Mouse (Mus musculus) kidney, embryonic 15.5 days (tissue): ENCODE measurements around the gene Arhgap9. TPM values are rescaled to one million over a fixed set of nuclear protein-coding genes. Genes with fewer than 3 reads are reported as not detected.
A peak's percentile ranks its signal among the peaks of the same experiment; 100 is the strongest.
"Not testable (repeated sequence)": the region's sequence is repeated elsewhere in the genome, so short reads cannot be mapped to it uniquely, and the experiment has no call there.

Experiments
- ATAC-seq: fragments of 200-750 bp; cut with Nextera tagmentation; replicated peaks from 2 replicates; pipeline ENCODE4 v1.8.0; 2017; ENCODE audit warnings: moderate TSS enrichment; ENCODE audit not compliant: low FRiP score
- H3K27ac ChIP-seq: fragments of 300-500 bp; sonication (generic); 2 replicates; pipeline ENCODE4 v1.5.1; 2015; ENCODE audit warnings: mild to moderate bottlenecking, inconsistent platforms
- H3K27me3 ChIP-seq: fragments of 300-500 bp; sonication (generic); 2 replicates; pipeline ENCODE4 v1.6.1; 2015; ENCODE audit warnings: inconsistent platforms
- H3K36me3 ChIP-seq: fragments of 300-500 bp; sonication (generic); 2 replicates; pipeline ENCODE4 v1.6.1; 2015; ENCODE audit warnings: inconsistent platforms
- H3K4me1 ChIP-seq: fragments of 300-500 bp; sonication (generic); 2 replicates; pipeline ENCODE4 v1.6.1; 2015; ENCODE audit warnings: inconsistent platforms
- H3K4me2 ChIP-seq: fragments of 300-500 bp; sonication (generic); 2 replicates; pipeline ENCODE4 v1.6.1; 2015; ENCODE audit warnings: moderate library complexity, mild to moderate bottlenecking, inconsistent platforms
- H3K4me3 ChIP-seq: fragments of 300-500 bp; sonication (generic); replicated peaks from 2 replicates; pipeline ENCODE4 v1.5.1; 2015; ENCODE audit warnings: mild to moderate bottlenecking, inconsistent platforms
- H3K9ac ChIP-seq: fragments of 300-500 bp; sonication (generic); 2 replicates; pipeline ENCODE4 v1.6.1; 2015; ENCODE audit warnings: mild to moderate bottlenecking, inconsistent platforms
- H3K9me3 ChIP-seq: fragments of 300-500 bp; sonication (generic); replicated peaks from 2 replicates; pipeline ENCODE4 v1.6.1; 2016; ENCODE audit warnings: inconsistent platforms
- WGBS: fragments of 180-500 bp; shearing (Covaris S2); methylation state at CpG from one replicate; pipeline ENCODE4 v1.1.7; 2015; ENCODE audit warnings: mixed read lengths; 5-methylcytosine and 5-hydroxymethylcytosine counted together
- polyA plus RNA-seq: library from polyadenylated mRNA; unstranded; fragments of >200 nt; fragmentation: Nextera tagmentation; extraction: Ambion mirVana; gene quantifications from 2 replicates; pipeline ENCODE4 v1.2.1, GENCODE M21; 2015

Arhgap9 gene
- polyA plus RNA-seq, 1 experiment from 2014 or later, result 3.1 TPM

GRCm38 (mm10) chr10:127294895-127295510 lies 26.8 kb upstream of the Arhgap9 start:
- Histone ChIP-seq H3K9ac (no peak overlapping the region), H3K27ac (no peak overlapping the region), H3K36me3 (peaks cover 74% of the 10 kb centered on the region), H3K4me1 (peaks cover 25% of the 10 kb centered on the region), H3K9me3 (no peaks in the 10 kb centered on the region), H3K27me3 (no peaks in the 10 kb centered on the region), H3K4me3 (no peak overlapping the region), H3K4me2 (no peak overlapping the region)
- WGBS, result 90% methylated on average over 10 of the region's 10 CpGs
- ATAC-seq, result no peak

- Histone ChIP-seq H3K9ac (no peak overlapping the region), H3K4me1 (peaks cover 23% of the 10 kb centered on the region), H3K4me3 (no peak overlapping the region), H3K27me3 (no peaks in the 10 kb centered on the region), H3K27ac (no peak overlapping the region), H3K36me3 (peaks cover 86% of the 10 kb centered on the region), H3K4me2 (no peak overlapping the region), H3K9me3 (no peaks in the 10 kb centered on the region)
- WGBS, result 87% methylated on average over 24 of the region's 24 CpGs
- ATAC-seq, result no peak
Observed at GRCm38 (mm10) chr10:127295986-127296794, 25.6 kb upstream of the Arhgap9 start.

- Histone ChIP-seq H3K9me3 (no peaks in the 10 kb centered on the region), H3K4me1 (peaks cover 13% of the 10 kb centered on the region), H3K27ac (no peak overlapping the region), H3K27me3 (no peaks in the 10 kb centered on the region), H3K4me3 (no peak overlapping the region), H3K36me3 (peaks cover 96% of the 10 kb centered on the region), H3K4me2 (no peak overlapping the region), H3K9ac (no peak overlapping the region)
- no peak for ATAC-seq
- WGBS, result 91% methylated on average over 16 of the region's 16 CpGs
Observed at GRCm38 (mm10) chr10:127297015-127297871, 24.5 kb upstream of the Arhgap9 start.

DNA sequence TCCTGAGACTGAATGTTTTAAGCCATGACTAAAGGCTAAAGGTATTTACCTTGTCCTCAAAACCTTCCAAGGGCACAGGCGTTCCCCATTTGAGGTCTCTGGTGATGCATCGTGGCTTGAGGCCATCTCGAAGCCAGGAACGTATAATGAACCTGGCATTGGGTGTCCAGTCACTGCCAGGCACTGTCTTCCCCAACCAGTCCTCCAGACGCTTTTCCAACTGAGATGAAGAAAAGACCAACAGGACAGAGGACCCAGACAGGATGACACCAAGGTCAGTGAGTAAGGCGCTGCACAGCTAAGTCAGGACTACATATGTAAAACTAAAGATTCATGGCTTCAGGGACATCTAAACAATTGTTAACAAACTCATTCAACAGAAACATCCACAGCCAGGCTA lies 21.4 kb upstream of the Arhgap9 start:
- 93% methylated on average over 6 of the region's 6 CpGs for WGBS
- no peak overlapping the region for H3K27ac ChIP-seq
- H3K4me2 ChIP-seq, result no peak overlapping the region
- H3K9me3 ChIP-seq, result no peaks in the 10 kb centered on the region
- no peak overlapping the region for H3K9ac ChIP-seq
- ATAC-seq, result no peak
- H3K27me3 ChIP-seq, result no peaks in the 10 kb centered on the region
- H3K36me3 ChIP-seq, result peaks cover 98% of the 10 kb centered on the region
- H3K4me1 ChIP-seq, result no peaks in the 10 kb centered on the region
- H3K4me3 ChIP-seq, result no peak overlapping the region

DNA sequence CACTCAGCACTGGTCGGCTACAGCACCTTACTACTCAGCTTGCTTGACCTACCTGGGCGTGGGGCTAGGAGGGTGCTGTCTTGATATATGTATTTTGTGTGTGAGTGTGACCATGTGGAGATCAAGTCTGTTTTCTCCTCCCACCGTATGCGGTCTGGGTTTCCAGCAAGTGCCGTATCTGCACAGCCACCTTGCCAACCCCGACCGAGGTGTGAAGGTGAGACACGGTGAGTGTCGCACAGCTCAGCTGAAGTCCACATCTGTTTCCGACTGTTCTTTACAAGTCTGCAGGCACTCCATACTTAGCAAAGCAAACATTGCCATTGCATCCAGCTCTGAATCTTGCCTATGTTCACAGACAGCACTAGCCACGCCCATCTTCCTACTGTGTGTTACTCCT lies 18.6 kb upstream of the Arhgap9 start:
- WGBS, result 95% methylated on average over 11 of the region's 11 CpGs
- Histone ChIP-seq H3K9me3 (no peaks in the 10 kb centered on the region), H3K27me3 (no peaks in the 10 kb centered on the region), H3K4me2 (no peak overlapping the region), H3K27ac (no peak overlapping the region), H3K36me3 (peaks cover 98% of the 10 kb centered on the region), H3K9ac (no peak overlapping the region), H3K4me1 (no peaks in the 10 kb centered on the region), H3K4me3 (no peak overlapping the region)
- no peak for ATAC-seq

GRCm38 (mm10) chr10:127309167-127309566 lies 12.6 kb upstream of the Arhgap9 start:
- ATAC-seq, H3K9ac ChIP-seq, H3K4me2 ChIP-seq, H3K27ac ChIP-seq, H3K4me3 ChIP-seq, H3K9me3 ChIP-seq, H3K27me3 ChIP-seq: not testable (repeated sequence)
- Histone ChIP-seq H3K4me1 (peaks cover 18% of the 10 kb centered on the region), H3K36me3 (peaks cover 58% of the 10 kb centered on the region)
- 87% methylated on average over 3 of the region's 3 CpGs for WGBS

DNA sequence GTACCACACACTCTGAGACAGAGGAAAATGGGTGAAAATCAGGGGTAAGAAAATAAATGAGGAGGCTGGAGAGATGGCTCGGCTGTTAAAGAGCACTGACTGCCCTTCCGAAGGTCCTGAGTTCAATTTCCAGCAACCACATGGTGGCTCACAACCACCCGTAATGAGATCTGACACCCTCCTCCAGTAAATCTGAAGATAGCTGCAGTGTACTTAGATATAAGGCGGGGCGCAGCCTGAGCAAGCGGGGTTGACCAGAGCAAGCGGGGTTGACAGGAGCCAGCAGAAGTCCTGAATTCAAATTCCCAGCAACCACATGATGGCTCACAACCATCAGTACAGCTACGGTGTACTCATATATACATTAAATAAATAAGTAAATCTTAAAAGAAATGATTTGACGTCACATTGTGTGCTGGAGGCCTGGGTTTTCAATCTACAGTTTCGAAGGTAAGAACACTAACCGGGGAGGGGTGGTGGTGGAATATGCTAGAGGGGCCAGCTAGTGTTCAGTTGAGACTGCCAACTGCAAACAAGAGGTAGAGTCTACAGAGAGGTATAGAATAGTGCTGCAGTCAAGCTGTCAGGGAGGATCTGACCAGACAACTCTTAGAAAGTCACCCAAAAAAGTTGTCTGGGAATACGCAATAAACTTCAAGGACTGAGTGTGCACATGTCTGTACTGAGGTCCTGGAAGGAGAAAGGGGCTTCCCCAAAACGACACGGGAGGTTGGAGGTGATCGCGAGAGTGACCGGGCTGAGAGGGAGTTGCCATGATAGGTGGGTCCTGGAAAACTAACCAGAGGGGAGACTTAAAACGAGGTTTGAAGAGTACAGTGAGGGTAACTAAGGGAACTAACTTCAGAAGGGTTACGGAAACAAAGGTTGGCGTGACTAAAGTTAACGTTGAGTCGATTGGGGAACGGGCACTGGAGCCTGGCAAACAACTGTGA lies 11.0 kb upstream of the Arhgap9 start:
- Histone ChIP-seq H3K27me3 (no peaks in the 10 kb centered on the region), H3K36me3 (peaks cover 41% of the 10 kb centered on the region), H3K4me2 (peak overlapping the region; percentile 67), H3K27ac (peak overlapping the region; percentile 79), H3K4me3 (peak overlapping the region; percentile 81), H3K9ac (peak overlapping the region; percentile 82), H3K9me3 (no peaks in the 10 kb centered on the region), H3K4me1 (peaks cover 18% of the 10 kb centered on the region)
- peak; percentile 40 for ATAC-seq
- 35% methylated on average over 23 of the region's 23 CpGs for WGBS

DNA sequence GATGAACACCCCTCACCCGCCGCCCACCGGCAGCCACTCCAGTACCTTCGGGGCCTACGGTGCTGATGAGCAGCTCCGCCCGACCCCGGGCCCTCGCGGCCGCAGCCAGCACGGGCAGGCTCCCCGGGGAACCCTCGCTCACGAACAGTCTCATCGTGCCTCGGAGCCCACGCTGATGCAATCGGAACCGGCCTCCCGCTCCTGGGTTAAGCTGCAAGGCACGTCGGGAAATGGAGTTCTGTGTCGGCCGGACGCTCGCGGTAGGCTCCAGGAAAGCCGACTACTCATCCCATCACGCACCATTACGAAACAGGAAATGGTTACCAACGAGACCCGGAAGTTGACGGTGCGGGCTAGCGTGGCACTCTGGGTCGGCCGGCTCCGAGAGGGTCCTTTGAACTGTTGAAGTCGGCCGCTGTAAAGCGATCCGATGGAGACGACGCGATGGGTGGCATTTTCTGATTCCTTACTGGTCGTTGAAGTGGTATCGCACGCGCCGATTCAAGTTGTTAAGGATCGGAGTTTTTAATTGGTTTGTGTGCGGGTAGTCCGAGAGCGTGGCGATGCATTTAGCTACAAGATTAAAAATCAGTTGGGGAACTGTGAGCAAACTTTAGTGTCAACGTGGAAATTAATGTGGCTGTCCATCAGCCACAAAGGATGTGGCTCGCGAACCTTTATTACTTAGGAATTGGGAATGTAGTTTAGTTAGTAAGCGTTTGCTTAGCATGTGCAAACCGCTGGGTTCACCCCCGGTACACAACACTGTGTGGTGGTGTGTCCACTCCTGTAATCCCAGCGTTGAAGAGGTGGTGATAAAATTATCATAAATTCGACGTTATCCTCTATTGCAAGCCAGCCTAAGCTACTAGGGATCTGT lies 10.0 kb upstream of the Arhgap9 start, which contains the start of gene Mars:
Gene Mars (minus strand): TSS at position 311 of the 880 bp plus-strand sequence.
- Histone ChIP-seq H3K36me3 (peaks cover 32% of the 10 kb centered on the region), H3K4me1 (peaks cover 18% of the 10 kb centered on the region), H3K4me2 (peak within 1 kb of the TSS; percentile 67), H3K9ac (peak within 1 kb of the TSS; percentile 82), H3K27me3 (no peaks in the 10 kb centered on the region), H3K27ac (peak within 1 kb of the TSS; percentile 79), H3K9me3 (no peaks in the 10 kb centered on the region), H3K4me3 (peak within 1 kb of the TSS; percentile 81)
- under 1% methylated on average over 65 of the region's 65 CpGs for WGBS
- ATAC-seq, result peak; percentile 96

DNA sequence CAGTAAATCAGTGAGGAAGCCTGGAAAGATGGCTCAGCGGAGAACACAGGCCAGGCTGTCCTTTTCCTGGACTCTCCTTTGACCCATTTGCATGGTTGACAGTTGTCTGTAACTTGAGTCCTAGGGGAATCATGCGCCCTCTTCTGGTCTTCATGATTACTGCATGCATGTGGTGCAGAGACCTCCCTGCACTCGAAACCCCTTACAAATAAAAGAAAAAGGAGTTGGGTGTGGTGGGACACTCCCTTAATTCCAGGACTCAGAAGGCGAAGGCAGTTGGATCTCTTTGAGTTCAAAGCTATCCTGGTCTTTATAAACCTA lies 9.4 kb upstream of the Arhgap9 start:
- Histone ChIP-seq H3K9ac (peak overlapping the region; percentile 82; the same call in 1 of the 2 replicates), H3K27ac (peak overlapping the region; percentile 69), H3K36me3 (peaks cover 26% of the 10 kb centered on the region), H3K4me1 (peaks cover 18% of the 10 kb centered on the region), H3K4me3 (peak overlapping the region; percentile 81), H3K4me2 (peak overlapping the region; percentile 67), H3K27me3 (no peaks in the 10 kb centered on the region), H3K9me3 (no peaks in the 10 kb centered on the region)
- peak; percentile 30 for ATAC-seq
- WGBS, result 2% methylated on average over 4 of the region's 4 CpGs

DNA sequence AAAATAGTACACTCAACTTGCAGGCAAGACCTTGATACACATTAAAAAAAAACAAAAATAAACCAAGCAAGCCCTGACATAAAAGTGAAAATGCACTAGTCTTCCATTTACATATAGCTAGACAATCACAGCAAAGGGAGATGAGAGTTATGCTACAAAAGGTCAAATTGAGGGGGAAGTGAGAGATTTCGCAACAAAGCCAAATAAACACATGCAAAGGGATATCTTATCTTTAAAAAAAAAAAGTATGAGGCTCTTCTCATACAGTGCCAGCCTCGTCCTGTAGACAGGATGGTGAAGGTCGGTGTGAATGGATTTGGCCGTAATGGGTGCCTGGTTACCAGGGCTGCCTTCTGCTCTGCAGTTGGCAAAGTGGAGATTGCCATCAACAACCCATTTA lies 8.9 kb upstream of the Arhgap9 start:
- Histone ChIP-seq H3K27me3 (no peaks in the 10 kb centered on the region), H3K9me3 (no peaks in the 10 kb centered on the region), H3K9ac (no peak overlapping the region), H3K36me3 (peaks cover 21% of the 10 kb centered on the region), H3K4me3 (no peak overlapping the region), H3K4me1 (peaks cover 18% of the 10 kb centered on the region), H3K4me2 (no peak overlapping the region), H3K27ac (no peak overlapping the region)
- 77% methylated on average over 4 of the region's 4 CpGs for WGBS
- no peak for ATAC-seq
